Mouse (Mus musculus): ENCODE results near the gene P4ha1.
"Not testable (repeated sequence)": the region's sequence is repeated elsewhere in the genome, so short reads cannot be mapped to it uniquely, and the experiment has no call there.

P4ha1 gene

GRCm38 (mm10) chr10:59368729-59369128 lies 45.6 kb downstream of the P4ha1 start:
- no peak for DNase-seq (ENCODE audit: low read depth)

- DNase-seq (ENCODE audit: low read depth) = no peak
Observed at GRCm38 (mm10) chr10:59369426-59369825, 46.3 kb downstream of the P4ha1 start.

DNA sequence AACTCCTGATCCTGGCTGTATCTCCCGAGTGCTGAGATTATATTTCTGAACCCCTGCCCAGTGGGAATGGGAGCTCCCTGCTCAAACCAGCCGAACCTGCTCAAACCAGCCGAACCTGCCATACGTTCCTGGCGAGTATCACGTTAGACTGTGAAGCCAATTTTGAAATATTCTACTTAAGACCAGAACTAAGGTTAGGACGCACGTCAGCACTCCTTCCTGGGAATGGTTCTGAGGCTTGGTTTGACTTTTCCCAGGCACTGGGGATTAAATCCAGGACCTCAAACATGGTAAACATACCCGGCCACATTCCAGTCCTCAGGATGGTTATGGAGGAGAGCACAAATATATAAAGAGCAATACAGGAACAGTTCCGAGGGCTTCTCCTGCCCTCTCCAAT lies 54.8 kb downstream of the P4ha1 start:
- no peak for DNase-seq (ENCODE audit: low read depth)

DNA sequence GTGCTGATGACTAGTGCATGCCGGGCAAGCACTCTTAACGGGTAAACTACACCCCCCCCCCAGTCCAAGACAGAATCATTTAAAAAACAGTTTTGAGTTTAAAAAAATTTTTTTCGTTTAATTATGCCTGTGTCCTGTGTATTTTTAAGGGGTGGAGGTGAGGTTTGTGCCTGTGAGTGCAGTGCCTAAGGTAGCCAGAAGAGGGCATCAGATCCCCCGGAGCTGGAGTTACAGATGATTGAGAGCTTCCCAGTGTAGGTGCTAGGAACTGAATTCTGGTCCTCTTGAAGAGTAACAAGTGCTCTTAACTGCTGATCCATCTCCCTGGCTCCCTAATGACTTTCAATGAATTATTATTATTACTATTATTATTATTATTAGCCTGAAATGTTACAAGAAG lies 55.6 kb downstream of the P4ha1 start:
- DNase-seq (ENCODE audit: low read depth) = no peak

DNA sequence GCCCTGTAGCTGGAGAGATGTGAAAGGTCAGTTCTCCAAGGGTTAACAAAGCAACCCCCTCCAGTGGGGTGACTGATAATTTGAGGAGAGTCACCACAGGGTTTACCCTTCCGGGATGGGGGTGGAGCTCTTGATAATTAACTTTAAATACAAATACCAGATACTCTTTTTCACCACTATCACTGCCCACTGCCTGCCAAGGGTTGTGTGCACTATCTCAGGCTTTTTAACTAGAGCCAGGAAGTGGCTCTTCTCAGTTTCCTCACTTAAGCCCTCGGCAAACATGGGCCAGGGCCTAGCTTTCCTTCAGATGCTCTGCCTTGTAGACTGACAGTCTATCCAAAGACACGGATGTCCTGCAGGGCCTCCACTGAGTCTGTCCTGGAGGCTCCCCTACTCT lies 56.8 kb downstream of the P4ha1 start:
- no peak for DNase-seq (ENCODE audit: low read depth)

DNA sequence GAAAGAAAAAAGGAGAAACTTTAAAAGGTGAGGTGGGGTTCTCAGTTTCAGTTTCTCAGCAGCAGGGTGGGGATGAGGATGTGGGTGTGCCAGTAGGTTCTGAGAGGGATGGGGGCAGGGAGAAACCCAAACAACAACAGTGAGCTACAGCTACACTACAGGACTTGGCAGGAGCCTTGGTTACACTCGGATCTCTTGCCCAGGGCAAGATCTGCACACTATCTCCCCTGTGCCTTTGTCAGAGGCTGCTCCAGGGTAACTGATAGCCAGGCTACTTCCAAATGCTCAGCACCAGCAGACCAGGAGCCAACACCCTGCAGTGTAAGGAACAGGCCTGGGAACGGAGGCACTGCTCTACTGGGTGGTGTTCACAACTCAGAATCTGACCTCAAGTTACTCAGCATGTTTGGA lies 57.3 kb downstream of the P4ha1 start:
- peak; percentile 31 for DNase-seq (ENCODE audit: low read depth)

DNA sequence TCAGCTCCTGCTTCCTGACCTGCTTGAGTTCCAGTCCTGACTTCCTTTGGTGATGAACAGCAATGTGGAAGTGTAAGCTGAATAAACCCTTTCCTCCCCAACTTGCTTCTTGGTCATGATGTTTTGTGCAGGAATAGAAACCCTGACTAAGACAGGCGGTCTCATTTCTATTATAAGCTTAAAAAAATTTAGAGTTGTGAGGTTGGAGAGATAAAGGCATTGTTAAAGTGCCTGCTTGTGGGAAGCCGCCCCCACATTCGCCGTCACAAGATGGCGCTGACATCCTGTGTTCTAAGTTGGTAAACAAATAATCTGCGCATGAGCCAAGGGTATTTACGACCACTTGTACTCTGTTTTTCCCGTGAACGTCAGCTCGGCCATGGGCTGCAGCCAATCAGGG lies 58.5 kb downstream of the P4ha1 start:
- DNase-seq (ENCODE audit: low read depth) = peak; percentile 29

- no peak for DNase-seq (ENCODE audit: low read depth)
Observed at GRCm38 (mm10) chr10:59386951-59387350, 63.9 kb downstream of the P4ha1 start.

GRCm38 (mm10) chr10:59389652-59390051 lies 66.6 kb downstream of the P4ha1 start:
- no peak for DNase-seq (ENCODE audit: low read depth)

DNA sequence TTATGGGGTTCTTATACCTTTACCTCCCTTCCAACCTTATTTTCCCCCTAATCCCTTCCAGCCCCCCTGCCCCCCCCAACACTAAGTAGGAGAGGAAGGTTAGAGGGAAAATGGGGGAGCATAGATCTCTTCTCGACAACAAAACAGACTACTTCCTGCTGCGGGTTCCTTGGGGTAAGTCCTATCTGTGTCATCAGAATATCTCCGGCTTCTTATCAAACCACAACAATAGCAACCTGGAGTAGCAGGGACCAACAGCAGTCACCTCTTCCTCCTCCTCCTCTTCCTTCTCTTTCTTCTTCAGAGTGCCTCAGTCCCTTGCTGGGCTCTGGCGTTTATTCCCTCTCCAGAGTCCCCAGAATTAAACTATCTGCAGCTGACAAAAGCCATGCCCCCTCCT lies 68.8 kb downstream of the P4ha1 start:
- no peak for DNase-seq (ENCODE audit: low read depth)

- DNase-seq (ENCODE audit: low read depth) = not testable (repeated sequence)
Observed at GRCm38 (mm10) chr10:59395461-59395860, 72.4 kb downstream of the P4ha1 start, which contains the start of gene Gm10273. Gene Gm10273 (plus strand): TSS chr10:59395632.

DNA sequence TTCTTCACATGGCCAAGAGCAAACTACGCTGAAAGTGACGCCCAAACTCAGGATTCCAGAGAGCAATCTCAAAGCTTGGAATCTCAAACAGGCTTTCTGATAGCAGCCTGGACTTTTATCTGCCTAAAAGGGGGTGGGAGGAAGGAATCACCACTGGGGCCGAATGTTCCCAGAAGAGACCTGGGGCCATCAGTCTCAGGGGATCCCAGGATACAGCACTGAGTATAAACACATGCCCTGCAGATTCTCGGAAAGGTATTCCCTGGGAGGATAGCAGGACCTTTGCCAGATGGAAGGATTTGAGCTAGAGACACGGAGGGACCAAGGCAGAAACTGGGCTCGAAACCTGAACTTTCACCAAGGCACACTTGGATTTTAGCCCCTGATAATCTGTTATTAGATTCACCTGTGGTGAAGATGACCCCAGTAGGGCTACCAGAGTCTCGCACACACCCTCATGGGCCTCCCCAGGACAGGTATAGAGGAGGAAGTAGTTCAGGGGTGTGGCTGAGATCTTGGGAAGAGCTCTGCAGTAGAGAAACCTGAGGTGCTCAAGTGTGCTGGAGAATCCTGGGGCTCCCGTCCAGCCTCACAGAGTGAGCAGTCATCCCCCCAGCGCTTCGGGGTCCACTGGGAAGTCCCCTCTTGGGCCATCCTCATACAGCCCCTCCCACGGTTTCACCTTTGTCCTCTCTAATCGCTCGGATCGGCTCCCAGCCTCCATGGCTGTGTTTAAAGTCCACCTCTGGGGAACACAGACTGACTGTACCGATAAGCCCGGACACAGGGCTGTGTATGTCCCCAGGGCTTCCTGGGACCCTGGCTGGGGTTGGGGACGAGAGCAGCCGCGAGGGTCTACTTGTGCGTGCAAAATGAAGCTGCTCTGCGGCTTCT lies 80.0 kb downstream of the P4ha1 start, which contains the start of gene Pla2g12b:
Pla2g12b (plus strand) TSS at position 762 of the 894 bp plus-strand sequence.
- no peak for DNase-seq (ENCODE audit: low read depth)

GRCm38 (mm10) chr10:59403793-59404149 lies 80.7 kb downstream of the P4ha1 start:
- DNase-seq (ENCODE audit: low read depth) = no peak

DNA sequence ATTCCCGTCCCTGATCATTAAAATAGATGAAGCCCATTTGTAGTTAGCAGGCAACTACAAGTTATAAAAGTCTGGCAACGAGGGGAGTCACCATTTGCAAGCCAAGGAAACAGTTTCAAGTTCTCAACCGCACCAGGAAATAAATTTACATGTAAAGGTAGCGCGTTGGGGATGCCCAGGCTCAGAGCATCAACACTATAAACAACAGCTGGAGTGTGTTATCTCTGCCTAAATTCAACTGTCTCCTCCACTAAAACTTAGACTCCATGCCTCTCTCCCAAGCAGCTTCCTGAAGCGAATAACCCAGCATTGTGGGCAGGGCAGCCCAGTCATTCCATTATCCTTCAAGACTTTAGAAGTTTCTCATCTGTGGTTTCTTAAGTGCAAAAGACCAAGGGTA lies 85.4 kb downstream of the P4ha1 start:
- DNase-seq (ENCODE audit: low read depth) = no peak

DNA sequence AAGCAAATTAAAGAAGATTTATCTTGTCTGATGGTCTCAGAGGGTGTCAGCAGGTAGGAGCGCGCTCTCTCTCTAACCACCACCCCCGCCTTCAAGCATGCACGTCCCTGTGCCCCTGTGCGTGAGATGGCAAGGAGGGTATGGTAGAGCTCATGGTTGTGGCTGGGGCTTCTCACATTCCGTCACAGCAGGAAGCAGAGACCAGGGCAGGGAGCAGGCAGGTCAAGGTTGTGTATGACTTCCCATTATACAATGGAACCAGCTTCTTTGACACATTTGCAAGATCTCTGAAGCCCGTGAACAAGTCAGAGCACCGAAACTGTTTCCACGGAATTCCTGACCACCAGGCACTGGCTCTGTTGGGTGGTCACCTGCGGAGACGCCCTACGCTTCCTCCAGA lies 87.2 kb downstream of the P4ha1 start:
- DNase-seq (ENCODE audit: low read depth) = no peak

- no peak for DNase-seq (ENCODE audit: low read depth)
Observed at GRCm38 (mm10) chr10:59413711-59414110, 90.6 kb downstream of the P4ha1 start.

DNA sequence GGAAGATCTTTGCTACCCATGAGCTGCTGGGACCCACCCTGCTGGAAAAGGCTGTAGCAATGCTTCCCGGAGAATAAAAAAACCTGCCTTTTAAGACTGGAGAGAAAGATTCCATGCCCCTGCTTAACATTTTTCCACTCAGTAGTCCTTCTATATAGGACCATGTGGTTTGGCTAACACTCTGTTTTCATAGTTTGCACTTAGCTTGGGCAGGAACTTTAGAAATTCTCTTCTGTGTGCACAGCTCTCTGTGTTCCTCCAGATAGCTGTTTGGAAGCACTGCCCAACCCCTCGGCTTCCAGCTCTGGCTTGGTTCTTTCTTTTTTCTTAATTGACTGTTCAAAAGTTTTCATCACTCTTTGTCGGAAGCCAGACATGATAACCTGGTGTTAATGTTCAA lies 93.5 kb downstream of the P4ha1 start:
- no peak for DNase-seq (ENCODE audit: low read depth)

DNA sequence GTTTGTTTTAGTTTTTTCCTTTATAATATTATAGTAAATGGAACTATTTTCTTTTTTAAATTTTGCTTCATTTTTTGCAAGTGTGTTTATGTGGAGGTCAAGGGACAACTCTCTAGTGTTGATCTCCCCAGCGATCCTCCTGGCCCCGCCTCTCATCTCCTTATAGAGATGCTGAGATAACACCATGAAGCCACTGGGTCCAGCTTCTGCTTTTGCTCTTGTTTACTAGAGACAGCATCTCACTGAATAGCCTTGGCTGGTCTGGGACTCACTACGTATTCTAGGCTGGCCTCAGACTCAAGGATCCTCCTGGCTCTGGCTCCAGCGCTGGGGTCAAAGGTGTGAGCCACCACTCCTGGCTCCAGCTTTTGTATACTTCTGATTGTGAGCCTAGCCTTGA lies 96.4 kb downstream of the P4ha1 start:
- no peak for DNase-seq (ENCODE audit: low read depth)

Data from c-Kit-positive CD71-positive TER-119-negative erythroid progenitor cells, embryonic 14.5 days (primary cell).